Mouse (Mus musculus) layer of hippocampus, postnatal 10 days (tissue): ENCODE data around the gene Alk. TPM values are rescaled to one million over a fixed set of nuclear protein-coding genes. Genes with fewer than 3 reads are reported as not detected.

Experiments used
- DNase-seq, 2 experiments: peaks; one replicate each; pipeline ENCODE4 v3.0.0; 2021; ENCODE audit warnings: low spot score in 2 of 2
- total RNA-seq, 2 experiments: library from RNA; stranded (reverse); gene quantifications; 2 replicates each; pipeline ENCODE4 v1.2.3; 2021

Alk gene
- total RNA-seq, 2 experiments from 2014 or later = 8.4 to 9.5 TPM

- DNase-seq = no peak
Observed at GRCm38 (mm10) chr17:71823622-71824306, 780.7 kb downstream of the Alk start.

Other genes with a start within 250 kb of the Alk start
- gene Ypel5, start 231.8 kb upstream of the Alk start, total RNA-seq = 10 to 100 TPM; 50.3 to 51.6 TPM